In the genomic region with DNA sequence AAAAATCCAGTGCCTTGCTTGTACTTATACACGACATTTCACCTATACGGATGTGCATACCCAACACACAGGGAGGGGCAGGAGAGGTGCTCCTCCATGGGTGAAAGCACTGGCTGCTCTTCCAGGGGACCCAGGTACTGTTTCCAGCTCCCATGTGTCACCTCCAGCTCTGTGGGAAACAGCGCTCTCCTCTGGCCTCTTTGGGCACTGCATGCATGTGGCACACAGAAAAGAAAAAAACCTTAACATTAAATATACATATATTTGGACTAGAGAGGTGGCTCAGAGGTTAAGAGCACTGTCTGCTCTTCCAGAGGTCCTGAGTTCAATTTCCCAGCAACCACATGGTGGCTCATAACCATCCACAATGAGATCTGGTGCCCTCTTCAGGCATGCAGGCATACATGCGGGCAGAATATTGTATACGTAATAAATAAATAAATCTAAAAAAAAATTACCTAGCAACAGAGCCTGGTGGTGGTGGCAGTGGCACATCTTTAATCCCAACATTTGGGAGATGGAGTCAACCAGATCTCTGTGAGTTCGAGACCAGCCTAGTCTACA, we compare ENCODE assay signal across 15 mouse cellular contexts. TPM values are rescaled to one million over a fixed set of nuclear protein-coding genes. Genes with fewer than 3 reads are reported as not detected.
DNase-seq lines count a peak whose midpoint lies in the region; ATAC-seq and TF ChIP-seq lines count a peak whose summit lies in the region.
"Had no signal": no experiment of that assay in that cellular context is flagged by ENCODE, and none has a peak within 500 bp of the region (broad histone marks: within the 10 kb centered on the region; RNA-seq: fewer than 3 reads in every experiment).

No protein-coding gene starts in this region.

- H3K27ac ChIP-seq in forebrain, postnatal 0 days (ENCODE audit: low read depth, low read length), result no peak overlapping the region
- no peak overlapping the region for H3K27ac ChIP-seq in forebrain, embryonic 16.5 days (ENCODE audit: low read length)
- H3K27ac ChIP-seq: heart, embryonic 10.5 days; hindbrain, embryonic 10.5 days; kidney, embryonic 15.5 days; limb, embryonic 12.5 days; macrophage had no signal

- no peak overlapping the region for H3K9ac ChIP-seq in forebrain, postnatal 0 days
- H3K9ac ChIP-seq in forebrain, embryonic 16.5 days (replicated peaks; ENCODE audit: low read depth, low read length), result no peak overlapping the region
- H3K9ac ChIP-seq: kidney, embryonic 15.5 days; limb, embryonic 12.5 days had no signal

- no peaks in the 10 kb centered on the region for H3K36me3 ChIP-seq in forebrain, postnatal 0 days (ENCODE audit: insufficient read depth)
- H3K36me3 ChIP-seq in forebrain, embryonic 16.5 days (ENCODE audit: control insufficient read depth, insufficient read depth), result no peaks in the 10 kb centered on the region
- peaks cover 12% of the 10 kb centered on the region for H3K36me3 ChIP-seq in E14TG2a.4 (ENCODE audit: insufficient read depth, low read length)
- H3K36me3 ChIP-seq in splenic B cell, adult 2 months (ENCODE audit: control insufficient read depth, insufficient read depth, low read length, poor library complexity, severe bottlenecking), result no peaks in the 10 kb centered on the region
- H3K36me3 ChIP-seq: limb, embryonic 12.5 days had no signal

- WGBS in forebrain, postnatal 0 days, result 95% methylated on average over 6 of the region's 6 CpGs
- 96% methylated on average over 6 of the region's 6 CpGs for WGBS in forebrain, embryonic 16.5 days
- WGBS in lung, adult 2 months, result 84% methylated on average over 6 of the region's 6 CpGs

- peak; percentile 35 for TF ChIP-seq CTCF in forebrain, postnatal 0 days (IDR thresholded peaks at IDR 0.05; ENCODE audit: low read depth)
- peak; percentile 22; the same call in 1 of the 2 replicates for TF ChIP-seq CTCF in lung, adult 2 months (IDR thresholded peaks at IDR 0.05; ENCODE audit: insufficient read depth, low read length)
- TF ChIP-seq CTCF in E14TG2a.4 (conservative IDR thresholded peaks at IDR 0.05; ENCODE audit: low read length), result peak; percentile 85

- H3K4me2 ChIP-seq in forebrain, postnatal 0 days (ENCODE audit: low read depth), result no peak overlapping the region
- H3K4me2 ChIP-seq in forebrain, embryonic 16.5 days (ENCODE audit: low read length), result no peak overlapping the region
- H3K4me2 ChIP-seq: kidney, embryonic 15.5 days; limb, embryonic 12.5 days had no signal

- no peaks in the 10 kb centered on the region for H3K27me3 ChIP-seq in forebrain, postnatal 0 days (ENCODE audit: insufficient read depth, low read length)
- H3K27me3 ChIP-seq in forebrain, embryonic 16.5 days (replicated peaks; ENCODE audit: control insufficient read depth, insufficient read depth, low read length), result no peaks in the 10 kb centered on the region
- H3K27me3 ChIP-seq in E14TG2a.4 (ENCODE audit: insufficient read depth, low read length), result no peaks in the 10 kb centered on the region
- no peaks in the 10 kb centered on the region for H3K27me3 ChIP-seq in splenic B cell, adult 2 months (ENCODE audit: control insufficient read depth, insufficient read depth, low read length, poor library complexity, severe bottlenecking)
- H3K27me3 ChIP-seq: kidney, embryonic 15.5 days; limb, embryonic 12.5 days had no signal

- ATAC-seq in forebrain, postnatal 0 days, result no peak
- no peak for ATAC-seq in forebrain, embryonic 16.5 days
- ATAC-seq: activated CD4-positive, CD25-positive, alpha-beta regulatory T cell, adult 4 months had no signal

- H3K4me1 ChIP-seq in forebrain, postnatal 0 days (ENCODE audit: insufficient read depth), result peaks cover 9% of the 10 kb centered on the region
- peaks cover 17% of the 10 kb centered on the region for H3K4me1 ChIP-seq in forebrain, embryonic 16.5 days (replicated peaks; ENCODE audit: control insufficient read depth, insufficient read depth, low read length)
- no peaks in the 10 kb centered on the region for H3K4me1 ChIP-seq in lung, adult 2 months (ENCODE audit: control insufficient read depth, insufficient read depth, low read length)
- peaks cover 56% of the 10 kb centered on the region for H3K4me1 ChIP-seq in E14TG2a.4 (replicated peaks; ENCODE audit: low read depth, low read length)

- no peak for DNase-seq in forebrain, postnatal 0 days
- no peak for DNase-seq in lung, adult 2 months
- no peak for DNase-seq in lung, postnatal 14 days
- DNase-seq in splenic B cell, adult 2 months (ENCODE audit: low read depth, low spot score), result peak; percentile 31
- no peak for DNase-seq in retina, embryonic 14.5 days (ENCODE audit: low spot score)
- DNase-seq in urinary bladder, postnatal 10 days (ENCODE audit: low spot score), result no peak

- no peak for TF ChIP-seq POLR2A in lung, adult 2 months (IDR thresholded peaks at IDR 0.05; ENCODE audit: borderline replicate concordance, extremely low read depth, low read depth, low read length)

- no peaks in the 10 kb centered on the region for H3K9me3 ChIP-seq in forebrain, postnatal 0 days (ENCODE audit: low read length)
- no peaks in the 10 kb centered on the region for H3K9me3 ChIP-seq in forebrain, embryonic 16.5 days (ENCODE audit: control insufficient read depth, low read length)
- H3K9me3 ChIP-seq in E14TG2a.4 (ENCODE audit: low read length), result no peaks in the 10 kb centered on the region
- H3K9me3 ChIP-seq: heart, embryonic 10.5 days; hindbrain, embryonic 10.5 days; kidney, embryonic 15.5 days; limb, embryonic 12.5 days had no signal

- H3K4me3 ChIP-seq in forebrain, postnatal 0 days (ENCODE audit: low read depth, low read length), result no peak overlapping the region
- H3K4me3 ChIP-seq in forebrain, embryonic 16.5 days (replicated peaks; ENCODE audit: low read length), result no peak overlapping the region
- H3K4me3 ChIP-seq in lung, adult 2 months (replicated peaks; ENCODE audit: extremely low read depth, low read depth, low read length), result no peak overlapping the region
- no peak overlapping the region for H3K4me3 ChIP-seq in E14TG2a.4 (replicated peaks; ENCODE audit: low read length)
- H3K4me3 ChIP-seq: erythroblast, embryonic 14.5 days; heart, embryonic 10.5 days; hindbrain, embryonic 10.5 days; kidney, embryonic 15.5 days; limb, embryonic 12.5 days had no signal

RNA-seq across cellular contexts. Expression of gene Cse1l, which starts 2.0 kb away (rescaled TPM):
- 75.9 and 79.7 TPM in 2 replicates for total RNA-seq in forebrain, postnatal 0 days (2014; rRNA removed)
- polyA plus RNA-seq in forebrain, postnatal 0 days (2015; fragmentation: Nextera tagmentation; extraction: Ambion mirVana), result 64.1 and 68.8 TPM in 2 replicates
- polyA plus RNA-seq in forebrain, embryonic 16.5 days (2015; fragmentation: Nextera tagmentation; extraction: Ambion mirVana), result 107 and 120 TPM in 2 replicates
- polyA plus RNA-seq in lung, adult 2 months (2012; rRNA removed), result 7.5 and 12.2 TPM in 2 replicates

Comparison
In these comparisons a context has a peak if more than half of its experiments do, and no peak if none do; other contexts are left out.
1. CTCF ChIP-seq: peak in every context shown above with its lines; median percentile 85 in E14TG2a.4; 35 in forebrain, postnatal 0 days; 22 in lung, adult 2 months.